Mouse (Mus musculus) forebrain, embryonic 16.5 days (tissue): ENCODE results near the gene Adamtsl1. TPM values are rescaled to one million over a fixed set of nuclear protein-coding genes. Genes with fewer than 3 reads are reported as not detected.

Source experiments
- ATAC-seq: fragments of 200-750 bp; cut with Nextera tagmentation; 2 replicates; pipeline ENCODE4 v1.8.0; 2017; ENCODE audit warnings: mild to moderate bottlenecking, moderate library complexity
- H3K27ac ChIP-seq: fragments of 300-500 bp; sonication (generic); 2 replicates; pipeline ENCODE4 v1.5.1; 2014; ENCODE audit warnings: low read length, control low read depth
- H3K27me3 ChIP-seq: fragments of 300-500 bp; sonication (generic); replicated peaks from 2 replicates; pipeline ENCODE4 v1.6.1; 2014; ENCODE audit warnings: low read length; ENCODE audit not compliant: control insufficient read depth, insufficient read depth
- H3K36me3 ChIP-seq: fragments of 300-500 bp; sonication (generic); 2 replicates; pipeline ENCODE4 v1.6.1; 2014; ENCODE audit not compliant: control insufficient read depth, insufficient read depth
- H3K4me1 ChIP-seq: fragments of 300-500 bp; sonication (generic); replicated peaks from 2 replicates; pipeline ENCODE4 v1.6.1; 2014; ENCODE audit warnings: low read length; ENCODE audit not compliant: control insufficient read depth, insufficient read depth
- H3K4me2 ChIP-seq: fragments of 300-500 bp; sonication (generic); 2 replicates; pipeline ENCODE4 v1.6.1; 2014; ENCODE audit warnings: mild to moderate bottlenecking, low read length, control low read depth
- H3K4me3 ChIP-seq: fragments of 300-500 bp; sonication (generic); replicated peaks from 2 replicates; pipeline ENCODE4 v1.5.1; 2014; ENCODE audit warnings: mild to moderate bottlenecking, low read length, control low read depth
- H3K9ac ChIP-seq: fragments of 300-500 bp; sonication (generic); replicated peaks from 2 replicates; pipeline ENCODE4 v1.6.1; 2014; ENCODE audit warnings: low read depth, low read length, control low read depth
- H3K9me3 ChIP-seq: fragments of 300-500 bp; sonication (generic); 2 replicates; pipeline ENCODE4 v1.6.1; 2016; ENCODE audit warnings: low read length; ENCODE audit not compliant: control insufficient read depth
- WGBS: fragments of 180-500 bp; shearing (Covaris S2); extraction: QIAGEN DNeasy Blood & Tissue Kit; methylation state at CpG from one replicate; pipeline ENCODE4 v1.1.7; 2014; 5-methylcytosine and 5-hydroxymethylcytosine counted together
- polyA plus RNA-seq: library from polyadenylated mRNA; unstranded; fragments of >200 nt; fragmentation: Nextera tagmentation; extraction: Ambion mirVana; gene quantifications from 2 replicates; pipeline ENCODE4 v1.2.1, GENCODE M21; 2015

The Adamtsl1 gene
- polyA plus RNA-seq, 1 experiment from 2014 or later = 6.7 TPM

GRCm38 (mm10) chr4:86373166-86373565, 859.2 kb downstream of the Adamtsl1 start:
- no peak for ATAC-seq
- Histone ChIP-seq H3K4me2 (no peak overlapping the region), H3K27ac (no peak overlapping the region), H3K9me3 (no peaks in the 10 kb centered on the region), H3K9ac (no peak overlapping the region), H3K4me1 (no peaks in the 10 kb centered on the region), H3K36me3 (no peaks in the 10 kb centered on the region), H3K27me3 (no peaks in the 10 kb centered on the region), H3K4me3 (no peak overlapping the region)
- WGBS = 71% methylated on average over 2 of the region's 2 CpGs

- no peak overlapping the region for H3K4me3 ChIP-seq
- no peak overlapping the region for H3K27ac ChIP-seq
- 77% methylated on average over 2 of the region's 2 CpGs for WGBS
- H3K9ac ChIP-seq = no peak overlapping the region
- ATAC-seq = no peak
- H3K27me3 ChIP-seq = no peaks in the 10 kb centered on the region
- no peaks in the 10 kb centered on the region for H3K9me3 ChIP-seq
- no peaks in the 10 kb centered on the region for H3K36me3 ChIP-seq
- no peak overlapping the region for H3K4me2 ChIP-seq
- no peaks in the 10 kb centered on the region for H3K4me1 ChIP-seq
Observed at GRCm38 (mm10) chr4:86383124-86383523, 869.2 kb downstream of the Adamtsl1 start.

- Histone ChIP-seq H3K9ac (no peak overlapping the region), H3K27ac (no peak overlapping the region), H3K4me1 (no peaks in the 10 kb centered on the region), H3K36me3 (no peaks in the 10 kb centered on the region), H3K4me2 (no peak overlapping the region), H3K27me3 (no peaks in the 10 kb centered on the region), H3K9me3 (no peaks in the 10 kb centered on the region), H3K4me3 (no peak overlapping the region)
- no peak for ATAC-seq
- 93% methylated on average over 6 of the region's 6 CpGs for WGBS
Observed at GRCm38 (mm10) chr4:86385121-86385520, 871.1 kb downstream of the Adamtsl1 start.

- no peak for ATAC-seq
- Histone ChIP-seq H3K4me3 (no peak overlapping the region), H3K27me3 (no peaks in the 10 kb centered on the region), H3K27ac (no peak overlapping the region), H3K9me3 (no peaks in the 10 kb centered on the region), H3K4me2 (no peak overlapping the region), H3K36me3 (no peaks in the 10 kb centered on the region), H3K4me1 (no peaks in the 10 kb centered on the region), H3K9ac (no peak overlapping the region)
- WGBS = 92% methylated on average over 5 of the region's 5 CpGs
Observed at GRCm38 (mm10) chr4:86388430-86388829, 874.5 kb downstream of the Adamtsl1 start.

GRCm38 (mm10) chr4:86391176-86391575, 877.2 kb downstream of the Adamtsl1 start:
- no peak overlapping the region for H3K4me2 ChIP-seq
- no peaks in the 10 kb centered on the region for H3K4me1 ChIP-seq
- WGBS = 61% methylated on average over 3 of the region's 3 CpGs
- no peak overlapping the region for H3K27ac ChIP-seq
- no peaks in the 10 kb centered on the region for H3K9me3 ChIP-seq
- ATAC-seq = no peak
- no peak overlapping the region for H3K4me3 ChIP-seq
- H3K27me3 ChIP-seq = no peaks in the 10 kb centered on the region
- no peak overlapping the region for H3K9ac ChIP-seq
- no peaks in the 10 kb centered on the region for H3K36me3 ChIP-seq

GRCm38 (mm10) chr4:86395636-86396035, 881.7 kb downstream of the Adamtsl1 start:
- Histone ChIP-seq H3K36me3 (no peaks in the 10 kb centered on the region), H3K4me2 (no peak overlapping the region), H3K9ac (no peak overlapping the region), H3K9me3 (no peaks in the 10 kb centered on the region), H3K4me3 (no peak overlapping the region), H3K27me3 (no peaks in the 10 kb centered on the region), H3K4me1 (no peaks in the 10 kb centered on the region), H3K27ac (no peak overlapping the region)
- no peak for ATAC-seq
- WGBS = 85% methylated on average over 6 of the region's 6 CpGs

- Histone ChIP-seq H3K27me3 (no peaks in the 10 kb centered on the region), H3K9ac (no peak overlapping the region), H3K36me3 (no peaks in the 10 kb centered on the region), H3K9me3 (no peaks in the 10 kb centered on the region), H3K4me1 (no peaks in the 10 kb centered on the region), H3K4me3 (no peak overlapping the region), H3K4me2 (no peak overlapping the region), H3K27ac (no peak overlapping the region)
- 81% methylated on average over 7 of the region's 7 CpGs for WGBS
- ATAC-seq = no peak
Observed at GRCm38 (mm10) chr4:86396672-86397288, 882.8 kb downstream of the Adamtsl1 start.

- Histone ChIP-seq H3K9me3 (no peaks in the 10 kb centered on the region), H3K27ac (no peak overlapping the region), H3K4me2 (no peak overlapping the region), H3K9ac (no peak overlapping the region), H3K27me3 (no peaks in the 10 kb centered on the region), H3K36me3 (no peaks in the 10 kb centered on the region), H3K4me1 (no peaks in the 10 kb centered on the region), H3K4me3 (no peak overlapping the region)
- WGBS = 83% methylated on average over 2 of the region's 2 CpGs
- no peak for ATAC-seq
Observed at GRCm38 (mm10) chr4:86397470-86397869, 883.5 kb downstream of the Adamtsl1 start.

GRCm38 (mm10) chr4:86401116-86401515, 887.1 kb downstream of the Adamtsl1 start:
- Histone ChIP-seq H3K27ac (no peak overlapping the region), H3K4me3 (no peak overlapping the region), H3K36me3 (no peaks in the 10 kb centered on the region), H3K9ac (no peak overlapping the region), H3K27me3 (no peaks in the 10 kb centered on the region), H3K4me1 (no peaks in the 10 kb centered on the region), H3K9me3 (no peaks in the 10 kb centered on the region), H3K4me2 (no peak overlapping the region)
- 54% methylated on average over 3 of the region's 3 CpGs for WGBS
- no peak for ATAC-seq
